Mouse (Mus musculus): ENCODE measurements at regions not wholly inside any gene's neighbourhood (a gene's known extent, or its start where the extent isn't known, plus 50 kb on each side); places are given as distances from the start of the nearest gene placed in this dataset.
A peak's percentile ranks its signal among the peaks of the same experiment; 100 is the strongest.

DNA sequence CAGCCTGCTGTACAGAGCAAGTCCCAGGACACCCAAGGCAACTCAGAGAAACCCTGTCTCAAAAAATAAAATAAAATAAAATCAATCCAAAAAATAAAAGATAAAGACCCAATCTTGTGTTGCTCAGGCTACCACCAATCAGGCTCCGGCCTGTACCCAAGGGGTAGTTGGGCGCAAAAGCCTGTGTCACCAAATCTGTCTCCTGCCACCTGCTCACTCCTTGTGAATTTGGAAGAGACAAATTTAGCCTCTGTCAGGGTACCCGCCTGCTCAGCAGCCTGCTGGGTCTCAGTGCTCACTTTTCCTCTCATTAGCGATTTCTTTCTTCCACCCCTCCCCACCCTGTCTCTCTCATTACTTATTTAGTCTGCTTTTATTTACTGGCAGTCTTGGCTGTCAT, 54.6 kb downstream of the Sox4 start:
- no peak for DNase-seq (ENCODE audit: low spot score)

DNA sequence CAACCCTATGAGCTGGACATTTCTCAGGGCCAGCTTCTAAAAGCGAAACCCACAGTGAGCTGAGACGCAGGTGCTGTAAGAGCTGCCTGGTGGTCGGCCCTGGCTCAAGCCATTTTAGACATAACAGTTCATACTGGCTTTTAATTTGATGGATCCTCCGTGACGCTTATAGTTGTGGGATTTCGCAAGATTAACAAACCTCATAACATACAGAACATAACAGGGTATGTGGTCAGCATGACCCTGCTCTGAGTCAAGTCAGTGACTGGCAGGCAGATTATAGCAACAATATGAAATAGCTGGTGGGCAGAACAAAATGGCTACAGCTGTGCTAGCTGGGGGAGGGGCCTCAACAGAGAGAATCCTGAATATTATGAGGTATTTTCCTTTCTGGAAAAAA, 60.6 kb downstream of the Sox4 start:
- DNase-seq (ENCODE audit: low spot score), result no peak

DNA sequence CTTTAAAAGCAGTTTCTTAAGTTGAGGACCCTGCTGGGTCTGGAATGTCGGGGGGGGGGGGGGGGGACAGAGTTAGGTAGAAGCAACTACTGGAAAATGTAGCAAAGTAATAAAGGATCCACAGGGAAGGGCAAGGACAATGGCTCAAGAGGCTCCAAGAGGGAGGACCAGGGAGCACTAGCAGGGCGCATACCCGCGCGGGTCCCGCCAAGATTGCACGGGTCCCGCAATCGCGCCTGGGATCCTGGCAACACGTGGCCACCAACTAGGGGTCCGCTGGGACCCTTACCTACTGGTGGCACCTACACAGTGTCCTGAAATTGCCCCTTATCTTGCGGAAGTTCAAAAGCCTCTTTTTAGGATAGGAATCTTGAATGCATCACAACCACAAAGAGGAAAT, 66.4 kb downstream of the Sox4 start:
- no peak for DNase-seq (ENCODE audit: low spot score)

DNA sequence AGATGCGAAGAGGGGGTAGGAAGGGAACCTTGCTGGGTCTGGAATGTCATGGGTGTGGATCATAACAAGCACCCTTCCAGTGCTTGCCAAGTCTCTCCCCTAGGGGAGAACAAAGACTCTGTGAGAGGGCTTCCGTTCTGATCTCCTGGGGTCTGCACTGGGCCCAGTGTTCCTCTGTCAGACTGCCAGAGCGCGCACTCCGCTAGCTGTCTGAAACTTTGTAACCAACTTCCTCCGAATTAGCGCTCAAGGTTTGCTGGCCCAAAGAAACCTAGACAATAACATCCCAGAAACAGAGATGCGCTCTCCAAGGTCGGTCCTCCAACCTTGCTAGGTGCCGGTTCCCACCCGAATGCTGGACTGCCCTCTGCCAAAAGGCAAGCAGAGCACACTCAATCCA, 66.8 kb downstream of the Sox4 start:
- DNase-seq (ENCODE audit: low spot score), result no peak

DNA sequence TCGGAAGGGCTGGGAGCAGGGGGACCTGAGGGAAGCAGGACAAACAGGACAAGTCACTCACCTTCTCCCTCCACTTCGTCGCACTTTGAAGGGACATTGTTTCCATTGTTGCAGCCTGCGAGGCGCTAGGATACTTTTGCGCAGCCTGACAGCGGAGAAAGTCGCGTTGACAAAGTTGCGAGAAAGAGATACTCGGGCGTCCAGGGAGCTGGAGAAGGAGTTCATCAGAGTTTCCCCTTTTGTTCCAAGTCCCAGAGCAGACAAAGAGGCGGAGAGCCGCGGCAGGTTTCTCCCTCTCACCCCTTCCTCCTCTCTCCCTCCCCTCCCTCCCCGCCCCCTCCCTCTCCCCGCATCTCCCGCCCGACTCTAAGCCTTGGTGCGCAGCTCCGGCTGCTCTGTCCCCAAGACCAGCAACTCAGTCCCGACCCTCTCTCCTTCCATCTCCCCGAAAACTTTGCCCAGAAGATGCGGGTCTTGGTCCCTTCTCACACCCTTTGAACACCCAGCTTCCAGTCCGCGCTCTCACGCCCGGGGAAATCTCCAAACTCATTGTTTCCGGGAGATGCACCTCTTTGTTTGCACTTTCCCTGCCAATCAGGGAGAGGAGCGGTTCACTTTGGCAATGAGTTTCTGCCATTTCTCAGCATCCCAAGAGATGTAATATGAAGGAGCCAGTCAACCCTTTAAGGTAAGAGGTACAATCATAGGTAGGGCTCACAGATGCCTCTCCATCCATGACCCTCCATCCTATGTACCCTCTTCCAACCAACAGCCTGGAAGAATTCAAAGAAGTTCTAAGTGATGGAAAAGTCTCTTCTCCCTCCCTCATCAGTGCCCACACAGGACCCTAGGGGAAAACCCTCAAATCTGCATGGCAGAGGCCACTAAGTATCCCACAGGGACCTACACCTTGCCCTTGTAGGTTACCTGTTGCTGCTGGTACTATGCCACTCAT, 68.2 kb downstream of the Sox4 start:
- DNase-seq (ENCODE audit: low spot score), result no peak

DNA sequence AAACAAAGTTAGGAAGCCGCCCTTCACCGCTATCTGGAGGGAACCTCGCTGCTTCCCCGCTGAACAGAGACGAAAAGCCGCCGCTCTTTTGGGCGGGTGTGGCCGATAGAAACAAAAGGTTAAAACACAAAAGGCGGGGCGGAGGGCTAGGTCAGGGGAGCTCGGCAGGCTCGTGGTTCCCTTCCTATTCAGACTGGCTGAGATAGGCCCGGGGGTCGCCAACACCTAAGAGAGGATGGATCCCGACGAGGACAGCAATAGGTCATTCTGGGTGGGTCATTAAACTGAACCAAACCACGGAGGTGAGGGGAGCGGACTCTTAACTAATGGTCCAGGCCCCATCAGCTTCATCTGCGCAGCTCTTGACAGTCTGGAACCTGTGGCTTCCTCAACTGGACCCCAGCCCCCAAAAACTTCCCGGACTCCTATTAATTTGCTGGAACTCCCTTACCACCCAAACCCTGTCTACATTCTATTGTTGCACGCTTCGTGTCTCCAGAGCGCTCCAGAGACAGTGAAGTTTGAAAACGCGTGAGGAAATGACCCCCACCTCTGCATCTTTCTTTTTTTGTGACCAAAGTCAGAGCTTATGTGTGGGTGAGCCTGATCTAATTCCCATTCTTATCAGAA, 69.2 kb downstream of the Sox4 start:
- peak; percentile 36 for DNase-seq (ENCODE audit: low spot score)

DNA sequence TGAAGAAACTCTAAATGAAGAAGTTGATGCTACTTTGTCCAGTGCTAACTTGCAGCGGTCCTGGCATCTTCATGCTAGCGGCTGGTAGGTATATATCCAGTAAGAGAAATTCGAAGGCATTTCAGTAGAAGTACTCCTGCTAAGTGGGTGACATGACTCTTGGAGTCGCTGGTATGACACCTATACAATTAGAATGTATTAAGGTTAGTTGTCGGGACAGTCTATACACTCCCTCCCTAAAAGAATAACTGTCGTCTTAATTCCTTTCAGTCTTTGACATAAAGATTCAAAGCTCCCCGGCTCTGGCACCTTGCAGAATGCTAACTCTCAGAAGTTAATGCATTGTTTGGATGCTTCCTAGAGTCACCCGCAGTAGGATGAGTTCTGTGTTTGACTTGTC, 70.1 kb downstream of the Sox4 start:
- no peak for DNase-seq (ENCODE audit: low spot score)

DNA sequence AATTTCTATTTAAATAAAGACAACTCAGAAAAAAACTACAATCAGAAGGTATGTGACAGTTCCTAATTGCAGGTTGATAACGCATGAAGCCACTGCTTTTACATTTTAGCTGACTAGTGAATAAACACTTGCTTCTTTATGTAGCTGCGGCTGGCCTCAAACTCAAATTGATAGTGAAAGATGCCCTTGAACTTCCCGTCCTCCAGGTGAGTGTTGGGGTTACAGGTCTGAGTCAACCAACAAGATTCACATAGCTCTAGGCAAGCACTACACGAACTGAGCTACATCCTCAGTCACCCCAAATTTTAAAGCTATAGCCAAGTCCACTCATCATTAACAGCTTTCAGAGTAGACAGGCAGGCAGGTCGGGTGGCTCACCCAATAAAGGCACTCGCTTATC, 72.6 kb downstream of the Sox4 start:
- DNase-seq (ENCODE audit: low spot score), result no peak

DNA sequence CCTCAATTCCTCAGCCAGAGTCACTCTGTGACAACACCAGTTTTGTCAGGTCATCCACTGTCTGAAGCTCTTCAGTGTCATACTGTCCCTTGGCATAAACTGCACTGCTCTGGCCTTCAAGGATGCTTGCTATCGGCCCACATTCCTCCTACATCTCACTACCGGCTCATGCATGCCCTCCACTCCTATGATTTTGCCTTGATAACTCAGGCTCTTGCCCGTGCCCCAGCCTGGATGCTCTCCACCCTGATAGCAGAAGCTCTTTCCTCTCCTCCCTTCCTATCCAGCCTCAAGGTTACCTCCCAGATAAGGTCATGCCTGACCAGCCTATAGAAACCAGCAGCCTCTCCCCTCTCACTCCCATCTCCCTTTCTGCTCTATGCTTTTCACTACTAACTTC, 74.8 kb downstream of the Sox4 start:
- DNase-seq (ENCODE audit: low spot score), result no peak

DNA sequence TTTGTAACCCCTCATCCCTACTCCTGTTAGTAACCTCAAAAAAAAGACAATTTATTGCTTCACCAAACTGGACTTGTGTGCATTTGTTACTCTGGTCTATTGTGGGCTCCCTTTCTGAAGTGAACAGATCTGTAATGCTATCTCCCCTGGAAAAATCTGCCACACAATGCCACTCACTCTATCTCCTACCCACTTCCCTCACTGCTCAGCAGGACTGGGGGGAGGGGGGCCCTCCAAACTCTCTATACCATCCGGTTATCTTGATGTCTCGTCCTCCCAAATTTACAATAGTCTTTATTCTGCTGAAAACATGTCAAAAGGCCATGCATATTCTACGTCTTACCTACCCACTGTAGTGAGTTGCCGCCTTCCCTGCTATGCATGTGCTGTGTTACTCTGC, 76.7 kb downstream of the Sox4 start:
- no peak for DNase-seq (ENCODE audit: low spot score)

DNA sequence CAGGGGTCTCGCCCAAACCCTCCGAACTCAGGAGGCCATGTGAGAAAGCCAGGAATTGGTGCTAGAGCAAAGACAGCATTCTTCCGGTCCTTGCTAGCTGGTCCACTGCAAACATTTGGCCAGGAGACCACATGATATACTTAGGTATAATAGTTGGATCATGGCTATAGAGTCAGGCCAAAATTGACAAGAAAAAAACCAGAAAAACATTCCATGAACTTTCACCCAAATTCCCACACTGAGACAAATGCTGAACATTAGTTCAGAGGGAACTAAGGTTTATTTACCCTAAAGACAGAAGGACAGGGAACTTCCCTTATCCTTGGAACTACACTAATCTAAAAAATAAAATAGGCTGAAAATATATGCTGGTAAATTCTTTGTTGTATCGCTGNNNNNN, 82.8 kb downstream of the Sox4 start:
- no peak for DNase-seq (ENCODE audit: low spot score)

DNA sequence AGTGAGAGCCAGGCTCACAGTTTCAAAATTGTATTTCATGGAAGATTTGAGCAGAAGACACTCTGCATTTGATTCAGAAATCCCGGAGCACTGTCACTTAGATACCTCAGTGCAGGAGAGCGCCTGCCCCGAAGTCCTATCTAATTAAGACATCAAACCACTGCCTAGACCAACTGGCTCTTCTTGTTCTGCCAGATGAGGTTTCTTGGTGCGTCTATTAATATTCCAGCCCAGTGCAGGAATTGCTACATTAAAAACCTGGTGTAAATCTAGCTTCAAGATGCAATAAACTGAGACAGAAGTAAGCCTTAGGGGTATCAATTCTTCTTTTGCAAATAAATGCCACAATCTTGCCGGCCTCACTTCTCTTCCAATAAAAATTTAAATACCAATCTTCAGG, 86.3 kb downstream of the Sox4 start:
- no peak for DNase-seq (ENCODE audit: low spot score)

DNA sequence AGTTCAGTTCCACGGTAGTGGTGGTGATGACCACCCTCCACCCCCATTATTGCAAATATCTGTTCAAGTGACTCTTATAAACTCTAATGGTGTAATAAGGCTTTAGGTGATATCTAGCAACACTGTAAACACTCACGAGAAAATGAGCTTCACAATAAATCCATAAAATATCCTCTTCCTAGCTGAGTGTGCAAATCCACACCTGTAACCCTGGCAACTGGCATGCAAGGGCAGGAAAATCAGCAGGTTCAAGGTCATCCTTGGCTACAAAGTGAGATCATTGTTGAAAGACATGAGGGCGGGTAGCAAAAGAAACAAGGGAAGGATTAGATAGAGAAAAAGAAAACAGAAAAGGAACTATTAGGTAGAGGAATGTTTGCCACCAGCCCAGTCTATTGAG, 86.8 kb downstream of the Sox4 start:
- no peak for DNase-seq (ENCODE audit: low spot score)

DNA sequence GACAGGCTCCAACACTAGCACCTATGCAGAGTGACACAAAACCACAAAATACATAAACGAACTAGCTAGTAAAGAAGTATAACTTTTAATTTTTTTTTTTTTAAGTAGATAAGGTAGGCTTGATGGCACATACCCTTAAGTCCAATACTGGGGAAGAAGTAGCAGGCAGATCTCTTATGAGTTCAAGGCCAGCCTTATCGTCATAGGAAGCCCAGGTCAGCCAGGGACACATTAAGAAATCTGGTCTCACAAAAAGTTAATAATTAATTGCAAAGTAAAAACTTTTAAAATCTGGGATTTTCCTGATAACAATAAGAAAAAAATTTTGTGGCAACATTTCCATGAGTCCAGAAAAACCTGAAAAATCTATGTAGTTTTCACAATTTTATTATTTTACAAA, 92.9 kb downstream of the Sox4 start:
- DNase-seq (ENCODE audit: low spot score), result no peak

DNA sequence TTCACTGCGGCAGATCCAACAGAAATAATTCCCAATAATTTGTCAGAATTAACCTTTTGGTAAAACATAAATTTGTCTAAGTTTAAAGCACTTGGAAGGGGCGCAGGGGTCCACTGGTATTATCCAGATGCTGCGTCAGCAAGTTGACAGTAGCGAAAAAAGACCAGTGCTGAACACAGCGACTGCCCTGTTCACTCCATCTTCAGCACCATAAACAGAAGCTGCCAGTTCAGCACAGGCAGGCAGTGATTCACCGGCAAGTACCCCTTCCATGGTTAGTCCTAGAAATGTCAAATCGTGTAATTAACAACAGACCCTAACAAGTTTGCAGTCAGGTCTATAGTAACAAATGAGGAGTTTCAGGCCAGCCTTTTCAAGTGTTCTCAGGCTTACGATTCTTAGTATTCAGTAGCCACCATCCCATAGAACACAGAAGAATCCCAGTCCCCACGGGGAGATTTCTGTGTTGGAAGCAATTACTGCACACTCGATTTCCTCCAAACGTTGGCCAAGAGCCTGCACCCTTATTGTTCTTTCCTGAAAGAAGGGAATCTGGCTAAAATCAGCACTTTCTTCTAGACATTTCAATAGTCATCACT, 93.6 kb downstream of the Sox4 start:
- DNase-seq (ENCODE audit: low spot score), result no peak

DNA sequence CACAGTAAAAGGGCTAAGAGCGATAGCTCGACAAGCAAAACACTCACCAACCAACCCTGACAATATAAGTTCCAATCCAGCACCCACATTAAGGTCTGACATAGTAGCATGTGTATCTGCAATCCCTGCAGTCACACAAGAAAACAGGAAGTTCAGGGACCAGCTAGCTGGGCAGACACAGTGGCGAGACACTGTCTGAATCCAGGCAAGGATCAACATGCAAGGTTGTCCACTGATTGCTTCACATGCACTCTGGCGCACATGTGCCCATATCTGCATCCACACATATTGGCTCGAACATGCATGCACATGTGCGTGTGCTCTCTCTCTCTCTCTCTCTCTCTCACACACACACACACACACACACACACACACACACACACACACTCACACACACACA, 95.5 kb downstream of the Sox4 start:
- DNase-seq (ENCODE audit: low spot score), result no peak

DNA sequence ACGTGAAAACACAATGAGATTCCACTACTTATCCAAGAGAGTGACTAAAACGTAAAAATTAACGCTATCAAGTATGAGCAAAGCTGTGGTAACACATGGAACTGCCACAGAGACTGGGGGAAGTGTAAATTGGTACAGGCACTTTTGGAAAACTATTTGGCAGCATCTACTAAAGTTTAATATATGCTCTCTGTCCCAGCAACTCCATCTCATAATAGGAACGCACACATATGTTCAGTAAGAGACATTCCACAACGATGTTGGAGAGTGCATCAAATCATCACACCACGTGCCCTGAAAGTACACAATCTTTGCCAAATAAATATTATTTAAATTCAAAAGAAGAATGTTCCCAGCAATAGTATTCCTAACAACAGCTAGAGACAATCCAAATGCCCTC, 96.3 kb downstream of the Sox4 start:
- no peak for DNase-seq (ENCODE audit: low spot score)

DNA sequence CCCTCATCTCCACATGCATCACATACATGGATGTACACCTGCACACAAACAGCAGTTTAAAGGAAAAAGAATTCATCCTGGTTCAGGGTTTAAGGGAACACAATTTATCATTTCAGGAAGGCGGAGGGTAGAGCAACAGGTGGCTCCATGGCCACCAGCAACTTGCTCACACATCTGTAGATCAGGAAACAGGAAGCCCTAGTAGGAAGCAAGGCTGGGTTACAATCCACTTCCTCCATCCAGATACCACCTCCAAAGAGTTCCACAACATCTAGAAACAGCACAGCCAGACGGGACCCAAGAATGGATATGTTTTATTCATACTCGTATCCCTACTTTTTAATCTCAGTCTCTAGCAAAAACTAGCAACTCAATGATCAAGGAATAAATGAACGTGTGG, 97.0 kb downstream of the Sox4 start:
- no peak for DNase-seq (ENCODE audit: low spot score)

DNA sequence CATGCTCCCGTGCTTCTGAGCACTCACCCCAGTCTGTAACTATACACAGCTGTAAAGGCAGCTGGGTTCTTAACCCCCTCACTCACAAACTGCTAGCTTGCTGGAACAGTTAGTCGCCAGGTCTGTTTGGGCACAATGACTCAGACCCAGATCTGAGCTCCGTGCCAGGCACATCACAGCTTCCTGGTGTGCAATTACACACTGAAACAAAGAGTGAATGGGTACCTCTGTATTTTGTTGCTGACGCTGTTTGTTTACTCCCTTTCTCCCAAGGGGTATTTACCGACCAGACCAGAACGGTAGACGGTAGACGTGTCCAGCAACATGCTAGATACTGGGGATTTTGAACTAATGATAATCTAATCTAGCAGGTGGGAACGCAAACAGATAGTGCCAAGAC, 99.3 kb downstream of the Sox4 start:
- DNase-seq (ENCODE audit: low spot score), result no peak

DNA sequence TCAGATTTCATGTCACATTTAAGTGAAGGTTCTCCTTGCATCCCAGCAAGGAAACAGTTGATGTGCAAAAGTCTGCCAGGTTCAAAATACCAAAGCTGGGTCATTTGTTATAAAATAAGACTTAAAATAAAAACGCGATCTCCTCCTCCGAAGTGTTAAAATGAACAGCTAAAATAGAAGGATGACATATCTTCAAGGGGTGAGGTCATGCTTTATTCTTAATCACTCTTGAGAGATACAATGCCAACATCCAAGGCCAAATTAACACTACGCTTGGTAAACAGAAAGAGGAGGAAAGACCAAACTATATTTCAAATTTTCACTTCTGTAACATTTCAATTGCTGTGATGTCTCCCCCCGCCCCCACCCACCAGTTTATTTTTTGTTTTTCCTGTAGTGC, 105.2 kb downstream of the Sox4 start:
- no peak for DNase-seq (ENCODE audit: low spot score)

DNA sequence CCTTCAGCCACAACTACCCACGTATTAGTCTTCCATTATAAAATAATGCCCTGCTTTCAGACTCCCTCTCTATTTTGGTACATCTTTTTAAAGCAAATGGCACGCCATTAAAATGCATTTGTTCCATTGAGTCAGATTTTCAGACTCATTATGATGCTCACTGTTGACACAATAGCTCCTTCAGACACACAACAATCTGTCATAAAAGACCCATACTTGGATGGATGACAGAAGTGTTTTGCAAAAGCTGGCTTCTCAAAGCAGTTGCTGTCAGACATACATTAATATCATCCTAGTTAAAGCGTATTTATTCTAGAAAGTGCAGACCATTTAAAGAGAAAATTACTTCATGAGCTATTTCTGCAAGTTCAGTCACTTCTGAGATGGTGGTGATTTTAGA, 106.0 kb downstream of the Sox4 start:
- no peak for DNase-seq (ENCODE audit: low spot score)

DNA sequence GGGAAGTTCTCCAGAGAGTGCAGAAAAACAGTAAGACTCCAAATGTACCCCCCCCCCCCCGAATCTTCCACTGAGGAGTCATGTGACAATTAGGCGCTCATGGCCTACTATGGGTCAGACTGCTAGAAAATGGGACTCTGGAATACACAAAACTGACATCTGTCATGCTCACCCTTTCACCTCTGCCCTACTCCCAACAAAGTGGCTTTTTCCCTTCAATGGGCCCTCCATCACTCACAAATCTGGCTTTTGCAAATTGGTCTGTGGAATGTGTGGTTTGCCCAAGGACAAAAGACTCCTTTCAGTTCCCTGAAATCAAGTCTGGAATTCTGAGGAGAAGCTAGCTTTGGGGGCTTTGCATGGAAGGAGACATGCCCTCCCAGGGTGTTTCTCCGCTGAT, 109.0 kb downstream of the Sox4 start:
- no peak for DNase-seq (ENCODE audit: low spot score)

DNA sequence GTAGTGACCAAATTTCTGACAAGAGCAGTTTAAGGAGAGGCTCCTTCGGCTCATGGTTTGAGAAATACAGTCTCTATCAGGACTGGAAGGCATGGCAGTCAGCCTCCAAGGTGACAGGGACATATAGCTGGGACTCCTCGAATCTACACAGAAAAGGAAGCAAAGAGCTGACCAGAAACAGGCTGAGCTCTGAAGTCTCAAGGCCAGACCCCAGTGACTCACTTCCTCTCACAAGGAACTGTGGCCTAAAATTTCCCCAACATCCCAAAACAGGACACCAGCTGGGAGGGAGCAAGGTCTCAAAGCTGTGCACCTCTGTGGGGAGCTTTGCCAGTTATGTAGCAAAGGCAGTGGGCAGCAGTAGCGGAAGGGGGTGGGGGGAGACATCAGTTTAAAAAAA, 110.7 kb downstream of the Sox4 start:
- no peak for DNase-seq (ENCODE audit: low spot score)

Data from lung, postnatal 25 days (tissue).